Mouse (Mus musculus) frontal cortex, postnatal 36 days (tissue): ENCODE results near the gene Snx29.

Source experiments
- DNase-seq, 2 experiments: peaks; one replicate each; pipeline ENCODE4 v3.0.0; 2022; ENCODE audit warnings: low spot score in 2 of 2

Gene Snx29

DNA sequence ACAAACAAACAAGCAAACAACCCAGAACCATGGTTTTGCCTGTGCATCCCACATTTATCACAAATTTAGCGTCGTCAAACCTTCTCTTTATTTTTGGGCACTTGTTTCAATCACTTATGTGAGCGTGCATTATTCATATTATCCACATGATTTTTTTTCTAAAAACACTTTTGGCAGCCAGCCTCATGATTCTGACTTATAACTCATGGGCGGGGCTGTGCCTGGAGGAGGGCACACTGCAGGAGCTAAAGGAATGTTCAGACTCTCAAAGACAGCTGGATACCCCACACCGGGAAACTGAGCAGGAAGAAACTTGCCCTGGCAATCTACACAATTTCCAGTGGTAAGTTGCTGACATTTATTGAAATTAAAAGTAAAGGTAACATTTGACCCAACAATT is 455.5 kb downstream of the Snx29 start:
- DNase-seq: peak; percentile 9 to 26

DNA sequence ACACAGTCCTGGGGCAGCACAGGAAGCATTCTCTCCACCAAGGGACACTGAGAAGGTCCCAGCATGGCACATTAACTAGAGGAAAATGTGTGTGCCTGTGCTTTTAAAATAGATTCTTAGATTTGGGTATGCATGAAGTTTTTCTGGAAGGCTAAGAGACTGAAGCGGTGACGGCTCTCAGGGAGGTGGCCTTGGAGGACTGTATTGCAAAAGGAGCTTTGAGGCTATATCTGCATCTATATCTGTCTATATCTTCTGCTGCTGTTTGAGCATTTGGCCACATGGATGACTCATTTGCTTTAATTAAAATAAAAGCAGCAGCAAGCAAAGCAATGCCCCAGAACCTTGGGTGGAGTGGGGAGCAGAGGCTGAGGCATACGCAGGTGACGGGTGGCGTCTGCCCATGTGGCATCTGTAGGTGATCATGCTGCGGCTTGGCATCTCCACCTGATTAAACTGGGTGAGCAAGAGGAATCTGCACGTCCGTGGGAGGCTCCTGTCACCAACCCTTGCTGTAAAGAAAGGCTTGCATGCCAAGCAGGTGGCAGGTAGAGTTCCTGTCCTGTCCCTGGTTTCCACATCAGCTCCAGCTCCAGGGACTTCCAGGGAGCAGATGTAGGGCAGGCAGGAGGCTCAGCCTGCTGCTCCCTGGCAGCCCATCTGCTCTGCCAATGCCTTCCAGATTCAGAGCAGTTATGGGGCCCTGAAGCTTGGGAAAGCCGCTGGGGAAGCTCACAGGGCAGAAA is 456.2 kb downstream of the Snx29 start:
- peak; percentile 40 to 61 for DNase-seq

DNA sequence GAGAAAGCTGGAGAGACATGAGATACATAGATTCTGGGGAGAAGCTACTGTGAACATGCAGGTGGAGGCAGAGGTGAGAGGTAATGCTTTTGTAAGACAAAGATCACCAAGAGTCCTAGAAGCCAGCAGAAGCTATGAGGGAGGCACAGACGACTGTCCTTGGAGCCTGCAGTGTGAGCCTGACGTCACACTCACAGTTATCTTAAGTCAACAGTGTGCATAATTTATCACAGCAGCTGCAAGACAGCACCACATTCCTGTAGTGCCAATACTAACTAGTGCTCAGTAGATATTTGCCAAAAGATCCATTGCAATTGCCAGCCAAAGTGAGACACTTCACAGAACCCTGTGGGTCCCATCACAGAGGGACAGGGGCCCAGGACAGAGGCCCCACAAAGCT is 459.4 kb downstream of the Snx29 start:
- DNase-seq: peak in 1 of 2 experiments; percentile 17

DNA sequence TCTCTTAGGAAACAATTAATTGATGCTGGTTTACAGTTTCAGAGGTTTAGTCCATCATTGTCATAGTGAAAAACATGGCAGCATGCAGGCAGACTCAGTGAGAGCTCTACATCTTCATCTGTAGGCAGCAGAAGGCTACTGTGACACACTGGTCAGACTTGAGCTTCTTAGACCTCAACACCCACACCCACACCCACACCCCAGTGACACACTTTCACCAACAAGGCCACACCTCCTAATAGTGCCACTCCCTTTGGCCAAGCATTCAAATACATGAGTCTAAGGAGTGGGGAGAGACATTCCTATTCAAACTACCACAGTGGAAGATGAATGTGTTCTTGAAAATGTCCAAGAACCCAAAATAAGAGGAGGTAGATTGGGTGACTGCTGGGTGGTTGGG is 460.6 kb downstream of the Snx29 start:
- no peak for DNase-seq

DNA sequence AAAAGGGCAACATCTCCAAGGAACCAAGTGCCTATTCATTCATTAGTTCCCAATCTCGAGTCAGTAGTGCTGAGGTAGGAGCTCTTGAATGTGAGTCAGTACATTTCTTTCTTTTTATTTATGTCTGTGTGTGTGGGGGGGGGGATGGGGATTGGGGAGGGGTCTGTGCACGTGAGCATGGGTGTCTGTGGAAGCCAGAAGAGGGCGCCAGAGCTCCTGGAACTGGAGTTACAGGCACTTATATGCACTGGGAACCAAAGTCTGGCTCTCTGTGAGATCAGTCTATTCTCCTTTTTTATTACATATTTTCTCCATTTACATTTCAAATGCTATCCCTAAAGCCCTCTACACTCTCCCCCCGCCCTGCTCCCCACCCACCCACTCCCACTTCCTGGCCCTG is 461.6 kb downstream of the Snx29 start:
- no peak for DNase-seq

DNA sequence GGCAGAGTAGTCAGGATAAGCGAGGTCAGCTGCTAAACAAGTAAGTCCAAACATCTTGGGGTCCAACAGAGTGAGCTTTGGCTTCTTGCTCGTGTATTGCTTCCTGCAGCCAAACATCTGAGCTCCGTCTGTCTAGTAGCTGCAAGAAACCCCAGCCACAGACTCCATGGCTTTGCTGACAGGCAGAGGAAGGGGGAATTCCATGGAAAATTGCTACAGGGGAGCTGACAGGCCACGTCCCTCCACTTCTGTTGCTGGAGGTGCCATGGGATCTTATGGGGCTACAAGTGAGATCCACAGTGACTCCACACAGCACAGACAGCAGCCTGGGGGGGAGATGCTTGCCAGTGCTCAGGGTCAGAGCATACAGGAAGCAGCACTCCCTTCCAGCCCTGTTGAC is 463.1 kb downstream of the Snx29 start:
- DNase-seq: no peak

DNA sequence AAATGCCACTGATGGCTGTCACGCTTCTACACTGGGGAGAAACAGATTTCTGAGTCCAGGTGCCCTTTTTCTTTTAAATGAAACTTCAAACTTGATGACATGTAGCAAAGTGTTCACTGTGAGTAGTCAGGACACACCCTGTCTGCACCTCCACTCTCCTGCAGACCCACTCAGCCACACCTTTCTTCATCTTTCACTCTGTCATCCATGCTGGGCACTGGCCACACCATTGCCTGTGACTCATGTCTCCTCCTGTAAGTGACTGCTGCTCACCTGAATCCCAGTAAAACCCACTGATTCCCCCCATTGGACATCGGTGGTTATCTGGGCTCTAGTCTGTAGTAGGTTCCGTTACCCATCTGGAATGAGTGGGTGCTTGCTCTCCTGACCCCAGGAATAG is 467.8 kb downstream of the Snx29 start:
- no peak for DNase-seq

DNA sequence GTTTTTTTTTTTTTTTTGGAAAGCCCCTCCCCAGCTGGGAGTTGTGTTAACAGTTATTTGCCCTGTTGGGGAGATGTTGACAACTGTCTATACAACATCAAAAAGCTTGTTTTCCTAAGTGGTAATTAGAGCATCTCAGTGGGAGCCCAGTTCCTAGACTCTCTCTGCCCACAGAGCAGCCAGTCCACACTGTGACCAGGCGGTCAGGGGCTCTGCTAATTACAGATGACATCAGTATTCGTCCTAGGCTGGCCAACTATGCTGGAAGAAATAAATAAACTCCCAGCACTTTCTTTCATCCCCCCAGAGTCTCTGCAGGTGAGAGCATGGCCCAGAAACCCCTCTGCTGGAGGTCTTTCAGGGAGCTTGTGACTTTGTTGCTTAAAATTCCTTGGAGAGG is 470.7 kb downstream of the Snx29 start:
- no peak for DNase-seq

DNA sequence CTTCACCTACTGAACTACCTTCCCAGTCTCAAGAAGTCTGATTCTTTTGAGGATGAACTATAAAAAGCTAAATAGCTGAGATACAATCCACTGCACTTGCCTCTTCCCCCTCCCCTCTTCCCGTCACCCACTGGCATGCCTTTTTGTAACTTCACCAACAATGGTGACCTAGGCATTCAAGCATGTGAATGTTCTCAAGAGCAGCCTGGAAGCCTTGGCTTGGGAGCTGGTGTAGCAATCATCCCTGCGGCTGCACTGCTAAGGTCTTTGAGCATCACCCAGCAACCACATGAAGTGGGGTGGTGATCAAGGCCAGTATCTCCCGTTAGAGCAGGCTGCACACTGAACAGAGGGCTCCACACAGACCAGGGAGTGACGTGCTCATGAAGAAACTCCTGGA is 471.9 kb downstream of the Snx29 start:
- DNase-seq: no peak

DNA sequence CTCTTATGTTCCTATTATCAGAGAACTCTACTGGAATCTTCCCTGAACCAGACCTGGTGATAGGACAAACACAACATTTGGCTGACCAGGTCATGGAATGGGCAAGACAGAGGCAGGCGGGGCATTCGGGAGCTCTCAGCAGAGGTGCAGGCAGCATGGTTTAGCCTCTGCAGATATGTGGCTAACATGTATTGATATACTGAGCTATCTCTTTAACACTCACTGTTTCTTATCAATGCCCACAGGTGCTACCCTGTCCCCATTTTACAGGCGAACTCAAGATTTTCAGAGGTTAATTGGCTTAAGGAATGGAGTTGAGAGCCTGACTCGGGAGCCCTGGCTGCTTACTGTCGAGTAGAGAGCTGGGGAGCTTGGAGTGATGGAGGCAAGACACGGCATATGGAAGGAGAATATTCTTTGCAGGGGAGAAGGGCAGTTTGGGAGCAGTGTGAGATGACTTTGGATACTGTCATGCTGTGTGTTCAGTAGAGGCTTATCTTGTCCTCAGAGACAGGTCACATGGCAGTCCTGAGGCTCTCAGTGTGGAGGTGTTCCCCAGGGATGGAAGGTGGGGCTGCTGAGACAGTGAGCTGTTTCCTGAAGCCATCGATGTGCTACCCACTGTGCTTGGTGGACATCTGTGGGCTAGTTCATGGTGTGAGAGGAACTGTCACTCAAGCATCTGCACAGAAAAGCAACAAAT is 473.2 kb downstream of the Snx29 start:
- no peak for DNase-seq

DNA sequence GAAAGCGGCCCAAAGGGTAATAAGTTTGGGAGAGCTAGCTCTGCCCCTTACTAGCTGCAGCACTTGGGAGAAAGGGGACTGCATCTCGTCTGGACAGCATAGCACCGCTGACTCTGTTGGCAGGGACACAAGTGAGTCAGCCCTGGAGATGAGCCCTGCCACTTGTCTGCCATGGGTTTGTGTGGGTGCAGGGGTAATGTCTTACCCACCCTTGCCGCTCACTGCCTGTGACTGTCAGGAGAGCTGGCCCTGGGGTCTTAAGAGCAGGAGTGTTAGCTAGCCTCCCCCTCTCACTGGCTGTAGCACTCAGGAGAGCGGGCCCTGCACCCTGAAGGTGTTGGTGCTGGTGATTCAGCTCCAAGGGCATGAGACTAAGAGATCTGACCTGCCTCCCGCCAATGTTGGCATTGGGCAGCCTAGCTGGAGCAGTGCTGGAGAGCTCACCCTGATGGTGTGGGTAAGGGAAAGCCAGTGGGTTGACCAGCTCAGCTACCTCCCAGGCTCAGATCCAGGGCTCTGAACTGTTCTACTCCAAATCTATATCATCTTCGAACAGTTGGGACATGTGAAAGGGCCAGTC is 479.3 kb downstream of the Snx29 start:
- no peak for DNase-seq
